Mouse (Mus musculus): ENCODE measurements at regions not wholly inside any gene's neighbourhood (a gene's known extent, or its start where the extent isn't known, plus 50 kb on each side); places are given as distances from the start of the nearest gene placed in this dataset.

GRCm38 (mm10) chr5:28734768-28735167 is 267.7 kb upstream of the Shh start:
- peak; percentile 89 for DNase-seq

- no peak for DNase-seq
Measured at GRCm38 (mm10) chr5:28722067-28722466, 255.0 kb upstream of the Shh start.

DNA sequence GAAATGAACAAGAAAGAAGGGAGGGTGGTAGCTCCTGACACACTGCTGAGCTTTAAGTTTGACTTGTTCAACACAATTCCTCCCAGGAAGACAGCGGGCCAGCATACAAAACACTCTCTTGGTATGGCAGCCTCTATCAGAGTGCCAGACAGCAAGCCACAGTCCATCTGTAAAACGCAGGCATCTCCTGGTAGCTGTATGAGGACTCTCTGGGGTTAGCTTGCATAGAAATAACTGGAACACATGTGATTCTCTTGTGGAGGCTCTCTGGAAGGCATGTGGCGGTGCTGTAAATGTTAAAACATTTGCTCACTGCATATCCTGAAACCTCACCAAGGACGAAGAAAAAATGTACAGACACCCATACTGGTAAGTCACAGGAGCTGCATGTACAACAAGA is 247.9 kb upstream of the Shh start:
- no peak for DNase-seq

DNA sequence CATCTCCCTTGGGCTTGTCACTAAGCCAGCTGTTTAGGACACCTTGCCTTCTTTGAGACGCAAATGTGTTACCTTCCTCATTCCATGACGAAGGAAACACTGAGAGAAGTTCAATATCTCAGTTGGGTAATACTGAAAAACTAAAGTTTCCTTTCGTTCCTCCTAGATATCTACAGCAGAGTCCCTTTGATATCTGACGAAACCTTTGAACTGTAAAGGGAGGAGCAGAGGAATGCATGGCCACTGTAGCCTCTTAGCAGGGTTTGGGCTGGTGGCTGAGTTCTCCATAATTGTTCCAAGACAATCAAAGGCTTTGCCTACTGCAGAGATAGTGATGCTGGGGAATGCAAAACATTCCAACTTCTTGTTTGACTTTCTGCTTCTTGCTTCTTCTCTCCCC is 243.5 kb upstream of the Shh start:
- no peak for DNase-seq

GRCm38 (mm10) chr5:28709626-28710025 is 242.6 kb upstream of the Shh start:
- DNase-seq, result no peak

DNA sequence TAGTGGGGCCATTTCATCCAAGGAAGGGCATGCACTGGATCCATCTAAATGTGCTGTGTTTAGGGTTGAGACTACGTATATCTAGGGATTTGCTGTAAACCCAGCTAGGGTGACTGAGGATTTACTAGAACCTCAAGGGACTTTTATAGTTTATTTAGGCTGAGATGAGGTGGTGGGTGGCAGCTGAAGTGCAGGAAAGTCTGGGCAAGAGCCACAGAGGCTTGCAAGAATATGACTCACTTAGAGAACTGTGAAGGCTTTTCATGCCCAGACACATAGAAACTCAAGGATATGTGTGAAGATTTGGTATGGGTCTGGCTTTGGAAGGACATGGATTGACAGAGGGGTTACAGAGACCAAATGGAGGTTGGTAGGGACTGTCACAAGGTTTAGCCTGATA is 237.3 kb upstream of the Shh start:
- no peak for DNase-seq

GRCm38 (mm10) chr5:28696966-28697365 is 229.9 kb upstream of the Shh start:
- no peak for DNase-seq

GRCm38 (mm10) chr5:28690110-28690509 is 223.1 kb upstream of the Shh start:
- no peak for DNase-seq

DNA sequence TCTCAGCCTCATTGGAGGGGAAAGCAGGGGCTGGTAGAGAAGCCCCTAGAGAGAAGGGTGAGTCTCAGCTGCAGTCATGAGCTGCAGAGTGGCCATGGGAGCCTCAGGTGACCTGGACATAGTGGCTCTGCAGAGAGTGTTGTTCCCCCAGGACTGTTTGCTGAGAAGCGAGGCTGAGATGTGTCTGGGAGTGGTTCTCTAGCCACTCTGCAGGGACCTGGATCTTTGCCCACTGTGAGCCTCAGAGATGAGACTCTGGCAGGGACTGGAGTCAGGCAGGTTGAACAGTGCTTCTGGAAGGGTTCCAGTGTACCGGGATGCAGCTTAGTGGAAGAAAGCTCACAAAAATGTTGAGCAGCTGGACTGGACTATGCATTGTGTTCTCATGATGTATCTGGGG is 222.6 kb upstream of the Shh start:
- DNase-seq, result peak; percentile 17

DNA sequence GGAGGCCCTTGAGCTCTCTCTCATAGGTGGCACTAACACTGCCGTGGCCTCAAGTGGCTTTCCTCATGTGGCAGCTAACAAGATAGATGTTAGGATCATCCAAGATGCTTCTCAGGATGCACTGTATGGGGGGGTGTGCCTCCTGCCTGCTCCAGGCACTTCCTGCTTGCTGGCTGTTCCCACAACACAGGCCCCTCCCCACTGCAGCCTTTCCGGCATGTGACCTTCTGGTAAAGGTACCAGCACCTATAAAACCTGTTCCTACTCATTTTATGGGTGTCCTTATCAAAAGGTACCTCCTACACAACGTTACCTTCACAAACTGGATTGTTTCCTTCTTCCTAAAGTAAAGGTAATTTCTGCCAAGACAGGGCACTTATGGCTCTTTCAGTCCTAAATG is 222.1 kb upstream of the Shh start:
- no peak for DNase-seq

- DNase-seq, result no peak
Measured at GRCm38 (mm10) chr5:28682821-28683220, 215.8 kb upstream of the Shh start.

DNA sequence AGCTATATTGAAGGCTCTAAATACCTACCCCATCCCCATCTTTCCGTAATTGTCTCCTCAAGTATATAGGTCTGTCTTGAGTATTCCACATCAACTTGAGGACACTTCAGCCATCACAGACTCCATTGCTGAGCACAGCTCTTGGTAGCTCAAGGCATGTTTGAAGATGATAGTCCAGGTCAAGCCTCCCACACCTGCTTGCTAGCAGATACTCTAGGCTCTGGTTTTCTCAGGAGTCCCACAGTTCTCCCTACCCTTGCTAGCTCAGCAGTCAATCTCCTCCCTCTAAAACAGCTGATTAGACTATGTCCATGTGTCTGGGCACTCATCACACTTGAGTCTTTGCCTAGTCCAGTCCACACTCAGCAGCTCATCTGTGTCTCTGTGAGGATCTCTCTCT is 213.3 kb upstream of the Shh start:
- DNase-seq, result no peak

DNA sequence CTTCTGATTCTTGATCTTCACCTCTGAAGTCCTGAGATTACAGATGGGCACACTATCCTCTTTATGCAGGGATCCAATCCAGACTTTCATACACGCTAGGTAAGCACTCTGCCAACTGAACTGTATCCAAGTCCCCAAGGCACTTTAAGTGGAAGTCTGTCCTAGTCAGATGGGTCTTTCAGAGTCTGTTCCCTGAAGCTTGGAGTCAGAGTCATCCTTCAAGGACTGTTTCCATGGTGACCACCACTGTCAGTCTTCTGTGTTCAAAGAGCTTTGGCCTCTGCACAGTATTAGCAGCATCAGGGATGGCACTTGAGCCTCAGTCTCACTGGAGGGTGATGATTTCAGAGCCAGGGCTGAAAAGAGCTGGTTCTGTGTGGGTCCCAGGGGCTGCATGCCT is 212.7 kb upstream of the Shh start:
- no peak for DNase-seq

- no peak for DNase-seq
Measured at GRCm38 (mm10) chr5:28630186-28630585, 163.1 kb upstream of the Shh start.

DNA sequence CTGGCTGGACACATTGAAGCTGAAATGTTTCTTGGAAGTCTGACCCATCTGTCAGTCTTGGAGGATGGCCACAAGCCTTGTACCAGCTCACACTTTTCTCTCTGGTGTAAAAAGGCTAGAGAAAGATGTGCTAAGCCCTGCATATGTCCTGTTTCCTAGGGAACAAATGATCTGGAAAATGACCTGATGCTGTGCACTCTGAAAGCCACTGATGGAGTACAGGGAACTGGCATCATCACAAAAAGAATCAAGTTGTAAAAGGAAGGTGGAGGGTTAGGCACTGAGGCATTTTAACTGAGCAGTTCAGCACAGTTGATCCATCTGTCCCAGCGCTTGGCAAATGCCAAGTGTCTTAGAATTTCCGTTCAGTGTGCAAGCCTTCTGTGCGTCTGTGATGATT is 144.8 kb upstream of the Shh start:
- DNase-seq, result peak; percentile 65

DNA sequence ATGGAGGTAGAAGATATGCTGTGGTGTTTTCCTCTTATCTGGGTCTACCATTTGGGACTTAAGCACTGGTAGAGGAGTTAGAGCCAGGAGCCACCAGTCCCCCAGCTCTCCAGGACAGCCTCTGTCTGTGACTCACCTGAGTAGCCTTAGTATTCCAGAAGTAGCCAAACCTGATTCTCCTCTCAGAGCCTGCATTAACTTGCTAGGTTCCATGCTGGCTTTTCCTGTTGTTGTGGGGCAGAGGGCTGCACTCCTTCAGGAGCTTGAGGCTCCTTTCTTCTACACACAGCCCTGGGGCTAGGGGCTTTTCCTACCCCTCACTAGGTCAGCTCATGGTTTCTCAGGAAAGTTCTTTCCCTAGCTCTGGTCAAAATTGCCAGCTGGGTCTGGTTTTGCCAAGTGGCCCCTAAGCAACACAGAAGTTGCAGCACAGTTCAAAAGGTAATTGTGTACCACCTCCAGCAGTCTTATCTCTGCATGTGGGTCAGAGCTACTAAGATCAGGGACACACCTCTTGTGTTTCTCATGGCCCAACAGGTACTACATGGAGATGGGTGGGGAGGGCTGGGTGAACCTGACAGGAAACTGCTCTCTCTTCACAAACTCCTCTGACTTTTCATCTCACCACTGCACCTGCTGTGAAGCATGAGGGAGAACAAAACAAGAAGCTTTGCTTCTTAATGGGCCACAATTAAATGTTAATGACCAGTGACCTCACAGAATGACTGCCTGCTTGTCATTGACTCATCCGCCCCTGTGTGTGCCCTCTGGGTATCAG is 129.7 kb upstream of the Shh start:
- no peak for DNase-seq

GRCm38 (mm10) chr5:28571347-28571998 is 104.4 kb upstream of the Shh start:
- no peak for DNase-seq

- DNase-seq, result no peak
Measured at GRCm38 (mm10) chr5:28568417-28568816, 101.4 kb upstream of the Shh start.

DNA sequence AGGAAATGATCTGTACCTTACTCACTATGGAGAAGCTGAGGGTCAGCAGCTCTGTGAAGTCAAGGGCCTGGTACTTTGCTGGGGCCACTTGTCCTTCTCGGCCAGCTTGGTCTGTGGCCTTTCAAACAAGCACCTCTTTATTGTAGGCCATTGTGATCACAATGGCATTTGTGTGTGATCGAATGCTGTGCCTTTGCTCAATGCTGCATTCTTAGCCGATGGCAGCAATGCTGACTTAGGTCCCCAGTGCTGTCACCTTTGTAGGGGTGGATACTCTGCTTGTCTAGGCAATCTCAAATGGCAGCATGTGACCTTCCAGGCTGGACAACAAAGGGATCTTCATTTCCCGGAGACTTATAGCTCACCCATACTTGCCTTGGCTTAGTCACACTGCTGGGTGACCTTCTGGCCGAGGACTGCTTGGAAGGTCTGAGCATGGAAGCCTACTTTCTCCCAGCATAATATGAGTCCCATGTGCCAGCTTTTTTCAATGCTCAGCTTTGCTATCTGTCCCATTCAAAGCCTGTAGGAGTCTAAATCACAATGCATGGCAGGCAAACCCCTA is 100.4 kb upstream of the Shh start:
- DNase-seq, result no peak

DNA sequence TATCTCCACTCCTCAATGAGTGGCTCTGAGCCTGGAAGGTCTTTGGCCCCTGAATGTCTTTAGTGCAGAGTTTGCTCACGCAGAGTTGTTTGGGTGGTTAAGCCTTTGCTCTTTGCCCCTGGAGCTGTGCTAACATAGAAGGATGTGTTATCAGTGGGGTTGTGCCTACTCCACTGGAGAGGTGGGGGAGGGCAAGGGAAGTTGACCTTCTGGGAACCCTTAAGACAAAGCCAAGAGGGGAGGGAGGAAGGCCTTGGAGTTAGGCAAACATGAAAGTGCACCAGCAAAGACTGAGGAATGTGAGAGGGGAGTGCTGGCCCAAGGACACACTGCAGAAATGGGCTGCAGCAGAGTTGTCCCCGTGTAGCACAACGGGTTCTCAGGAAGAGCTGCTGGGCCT is 96.3 kb upstream of the Shh start:
- no peak for DNase-seq

DNA sequence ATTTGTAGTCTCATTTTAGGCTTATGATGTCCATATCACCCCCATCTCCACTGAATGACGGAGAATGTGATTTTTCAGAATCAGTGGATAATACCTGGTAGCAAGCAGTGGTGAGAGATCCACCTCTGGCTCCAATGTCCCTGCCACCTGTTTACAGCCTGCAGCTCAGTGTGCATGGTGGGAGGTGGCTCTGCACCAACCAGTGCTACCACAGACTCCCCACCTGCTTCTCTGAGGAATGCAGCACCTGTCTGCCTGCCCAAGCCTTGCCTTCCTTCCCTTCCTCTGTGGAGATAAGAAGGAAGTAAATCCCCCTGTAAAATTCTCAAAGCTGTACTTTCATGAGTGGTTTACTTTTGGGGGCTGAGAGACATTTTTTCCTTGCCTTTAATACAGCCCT is 95.9 kb upstream of the Shh start:
- DNase-seq, result no peak

DNA sequence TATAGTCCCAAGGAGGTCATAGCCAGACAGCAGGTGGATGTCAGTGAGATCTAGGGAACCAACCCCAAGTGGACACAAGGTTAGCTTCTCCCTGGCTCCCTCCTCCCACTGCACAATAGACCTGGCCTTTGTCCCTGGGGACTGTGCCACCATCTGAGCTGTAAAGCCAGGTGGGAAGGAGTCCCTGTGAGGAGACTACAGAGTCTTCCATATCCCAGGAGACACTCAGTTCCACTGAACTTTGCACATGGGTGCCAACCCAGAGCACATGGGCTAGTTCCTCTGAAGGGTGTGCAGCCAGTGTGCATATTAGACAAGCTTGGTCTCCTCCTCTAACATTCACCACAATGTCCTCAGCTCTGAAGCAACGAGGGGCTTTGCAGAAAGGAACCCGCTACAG is 86.5 kb upstream of the Shh start:
- no peak for DNase-seq

GRCm38 (mm10) chr5:28530202-28530855 is 63.3 kb upstream of the Shh start:
- no peak for DNase-seq

DNA sequence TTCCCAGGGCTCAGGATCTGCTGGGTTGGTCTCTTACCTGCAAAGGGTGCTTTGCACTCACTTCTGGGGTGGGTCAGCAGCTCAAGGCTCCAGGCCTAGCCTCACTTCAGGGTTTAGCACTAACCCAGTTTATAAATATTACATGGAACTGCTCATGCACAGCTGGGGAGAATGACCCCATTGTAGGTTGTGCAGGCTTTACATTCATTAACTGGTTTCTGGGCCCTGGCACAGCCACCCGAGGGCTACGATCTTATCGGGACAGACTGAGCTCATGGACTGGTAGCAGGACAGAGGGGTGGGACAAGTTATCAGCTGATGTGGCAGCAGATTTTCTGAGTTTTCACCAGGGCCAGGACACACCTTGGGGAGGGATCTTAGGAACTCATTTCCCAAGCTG is 59.4 kb upstream of the Shh start:
- no peak for DNase-seq

All from cerebellum, adult 11-12 months (tissue).